Mouse (Mus musculus): ENCODE data around the gene Apof. TPM values are rescaled to one million over a fixed set of nuclear protein-coding genes. Genes with fewer than 3 reads are reported as not detected.

Gene Apof
- polyA plus RNA-seq (2015; fragmentation: Nextera tagmentation; extraction: Ambion mirVana) = 0.46 and 1.4 TPM in 2 replicates

DNA sequence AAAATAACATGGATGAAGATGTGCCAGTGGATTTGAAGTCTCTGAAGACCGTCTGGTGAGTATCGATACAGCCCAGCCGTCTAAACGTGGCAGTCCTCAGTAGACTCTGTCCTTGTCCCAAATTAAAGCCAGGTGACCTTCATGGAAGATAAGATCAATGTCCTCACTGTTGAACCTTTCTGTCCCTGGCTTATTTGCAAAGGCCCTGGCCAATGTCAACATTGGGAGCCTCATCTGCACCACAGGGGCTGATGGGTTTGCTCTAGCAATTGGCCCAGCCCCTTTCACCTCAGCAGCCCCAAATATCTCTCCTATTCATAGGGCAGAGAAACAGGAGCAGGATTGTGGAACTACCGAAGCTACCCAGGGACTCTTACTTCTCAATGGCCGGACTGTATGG lies at the start of gene Apof:
Gene Apof (plus strand): TSS at position 301 of the 400 bp plus-strand sequence.

DNA sequence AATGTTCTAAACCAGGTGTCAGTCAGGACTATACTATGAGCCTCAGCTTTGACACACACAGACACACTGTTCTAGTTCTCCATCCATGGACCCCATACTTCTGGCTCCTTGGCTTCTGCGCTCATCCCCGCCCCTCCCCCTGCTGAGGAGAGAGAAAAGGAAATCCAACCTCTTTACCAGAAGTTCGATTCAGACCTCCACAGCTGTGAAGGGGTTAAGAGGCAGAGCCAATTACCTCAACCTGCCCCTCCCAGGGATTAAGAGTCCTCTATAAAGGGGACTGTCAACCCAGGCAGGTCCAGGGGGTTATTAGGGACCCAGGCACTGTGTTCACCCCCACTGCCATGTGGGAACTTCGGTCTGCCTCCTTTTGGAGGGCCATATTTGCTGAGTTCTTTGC lies 42.9 kb upstream of the Apof start, which contains the start of gene Mip:
Gene Mip (plus strand): TSS at position 301 of the 400 bp plus-strand sequence.

DNA sequence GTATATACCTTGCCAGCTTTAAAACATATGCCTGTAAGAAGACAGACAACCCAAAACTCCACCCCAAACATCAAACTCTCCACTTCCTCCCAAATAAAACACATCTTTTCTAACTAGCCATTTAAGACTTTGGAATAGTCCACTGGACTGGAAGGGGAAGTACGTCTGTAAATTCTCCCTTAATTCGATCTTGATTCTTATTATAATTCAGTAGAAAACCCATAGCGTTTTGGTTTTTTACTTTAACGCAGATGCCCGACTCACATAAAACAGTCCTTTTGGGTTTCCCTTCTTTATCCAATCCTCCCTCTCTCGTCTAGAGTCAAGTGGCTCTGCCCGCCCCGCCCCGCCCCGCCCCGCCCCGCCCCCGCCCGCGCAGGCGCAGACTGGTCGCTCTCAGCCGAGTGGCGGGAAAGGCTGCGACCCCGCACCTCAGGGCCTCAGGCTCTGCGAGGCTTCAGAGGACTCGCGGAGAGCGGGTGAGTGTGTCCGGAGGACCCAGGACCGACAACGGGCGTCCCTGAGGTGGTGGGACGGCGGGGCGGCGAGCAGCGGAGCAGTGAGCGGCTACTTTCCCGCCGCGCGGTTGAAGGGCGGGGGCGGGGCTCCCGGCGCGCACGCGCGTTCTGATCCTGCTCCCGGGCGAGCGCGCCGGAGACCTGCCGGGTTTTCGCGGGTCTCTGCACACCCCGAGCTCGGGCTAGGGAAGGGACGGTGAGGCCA lies 36.6 kb upstream of the Apof start, which contains the start of gene Timeless:
Gene Timeless (plus strand): TSS at position 369 of the 723 bp plus-strand sequence.

DNA sequence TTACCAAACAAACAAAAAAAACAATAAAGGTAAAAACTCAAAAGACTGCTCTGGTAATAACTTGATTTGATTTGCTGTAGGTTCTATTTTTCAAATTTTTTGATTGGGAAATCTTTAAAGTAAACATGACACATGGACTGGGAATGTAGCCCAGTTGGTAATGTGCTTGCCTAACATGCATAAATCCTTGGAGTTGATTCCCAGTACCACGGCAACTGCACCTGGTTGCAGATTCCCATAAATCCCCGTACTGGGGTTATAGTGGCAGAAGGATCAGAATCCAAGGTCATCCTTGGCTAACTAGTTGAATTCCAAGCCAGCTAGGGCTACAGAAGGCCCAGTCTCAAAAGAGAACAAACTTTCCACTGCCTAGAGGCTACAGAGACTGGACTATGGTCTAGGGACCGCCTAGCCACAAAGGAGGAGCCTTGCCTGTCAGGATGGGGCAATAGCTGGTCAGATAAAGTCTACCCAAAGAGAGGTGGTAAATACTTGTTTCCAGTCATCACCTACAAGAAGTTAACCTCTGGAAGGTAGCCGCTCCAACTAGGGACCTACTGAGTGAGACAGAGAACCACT lies 14.7 kb upstream of the Apof start, which contains the start of gene Apon:
Gene Apon (plus strand): TSS at position 420 of the 579 bp plus-strand sequence.

GRCm38 (mm10) chr10:128270287-128270841 lies 1.9 kb downstream of the Apof start, which contains the start of gene Stat2:
Gene Stat2 (plus strand): TSS chr10:128270559.

DNA sequence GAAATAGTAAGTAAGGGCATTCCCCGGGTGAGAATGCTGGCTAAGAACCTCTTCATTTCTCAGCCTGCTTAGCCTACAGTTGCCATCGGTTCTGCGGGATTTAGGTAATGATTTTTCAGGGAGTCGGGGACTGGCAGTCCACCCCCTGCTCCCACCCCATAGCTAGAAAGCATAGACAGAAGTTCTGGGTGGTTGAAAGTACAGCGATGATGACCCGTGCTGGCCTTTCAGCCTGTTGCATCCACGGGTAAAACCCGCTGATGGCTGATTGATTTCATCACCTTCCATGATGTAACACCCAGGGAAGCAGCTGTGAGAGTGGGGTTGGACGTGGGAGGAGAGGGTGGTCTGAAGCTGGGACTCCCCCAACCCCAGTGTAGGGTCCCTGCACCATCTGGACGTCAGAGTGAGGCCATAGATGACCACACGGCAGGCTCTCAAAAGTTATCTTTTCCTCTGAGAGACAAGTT lies 30.3 kb downstream of the Apof start, which contains the start of gene Il23a:
Gene Il23a (minus strand): TSS at position 51 of the 470 bp plus-strand sequence.

GRCm38 (mm10) chr10:128303126-128304021 lies 34.9 kb downstream of the Apof start, which contains the start of gene Pan2:
Gene Pan2 (plus strand): TSS chr10:128303335.

Other genes with a start within 250 kb of the Apof start
- gene Naca, start 233.1 kb upstream of the Apof start, polyA plus RNA-seq (2015; fragmentation: Nextera tagmentation; extraction: Ambion mirVana) = 648 and 722 TPM in 2 replicates
- gene Ptges3, start 209.7 kb upstream of the Apof start, polyA plus RNA-seq (2015; fragmentation: Nextera tagmentation; extraction: Ambion mirVana) = 280 and 335 TPM in 2 replicates
- gene Atp5b, start 185.4 kb upstream of the Apof start, polyA plus RNA-seq (2015; fragmentation: Nextera tagmentation; extraction: Ambion mirVana) = 2,155 and 2,375 TPM in 2 replicates
- gene Baz2a, start 177.1 kb upstream of the Apof start, polyA plus RNA-seq (2015; fragmentation: Nextera tagmentation; extraction: Ambion mirVana) = 6.9 and 7.2 TPM in 2 replicates
- gene Rbms2, start 88.4 kb upstream of the Apof start, polyA plus RNA-seq (2015; fragmentation: Nextera tagmentation; extraction: Ambion mirVana) = 28.2 and 31.3 TPM in 2 replicates
- 0.37 and 0.49 TPM in 2 replicates for gene Gls2, start 74.2 kb upstream of the Apof start, polyA plus RNA-seq (2015; fragmentation: Nextera tagmentation; extraction: Ambion mirVana)
- 20.3 and 21.2 TPM in 2 replicates for gene Spryd4, start 56.9 kb upstream of the Apof start, polyA plus RNA-seq (2015; fragmentation: Nextera tagmentation; extraction: Ambion mirVana)
- gene Mip, start 42.8 kb upstream of the Apof start, polyA plus RNA-seq (2015; fragmentation: Nextera tagmentation; extraction: Ambion mirVana) = not detected in 2 replicates
- 10.5 and 13.6 TPM in 2 replicates for gene Timeless, start 36.6 kb upstream of the Apof start, polyA plus RNA-seq (2015; fragmentation: Nextera tagmentation; extraction: Ambion mirVana)
- 0.12 TPM in 1 of 2 replicates, not detected in the other for gene Apon, start 14.6 kb upstream of the Apof start, polyA plus RNA-seq (2015; fragmentation: Nextera tagmentation; extraction: Ambion mirVana)
- 10.9 and 12.7 TPM in 2 replicates for gene Stat2, start 1.9 kb downstream of the Apof start, polyA plus RNA-seq (2015; fragmentation: Nextera tagmentation; extraction: Ambion mirVana)
- not detected in 2 replicates for gene Il23a, start 30.1 kb downstream of the Apof start, polyA plus RNA-seq (2015; fragmentation: Nextera tagmentation; extraction: Ambion mirVana)
- gene Pan2, start 34.7 kb downstream of the Apof start, polyA plus RNA-seq (2015; fragmentation: Nextera tagmentation; extraction: Ambion mirVana) = 11.6 and 12.1 TPM in 2 replicates
- 170 and 182 TPM in 2 replicates for gene Cnpy2, start 53.8 kb downstream of the Apof start, polyA plus RNA-seq (2015; fragmentation: Nextera tagmentation; extraction: Ambion mirVana)
- 150 and 164 TPM in 2 replicates for gene Cs, start 69.1 kb downstream of the Apof start, polyA plus RNA-seq (2015; fragmentation: Nextera tagmentation; extraction: Ambion mirVana)
- 16.9 TPM in 2 replicates for gene Coq10a, start 100.3 kb downstream of the Apof start, polyA plus RNA-seq (2015; fragmentation: Nextera tagmentation; extraction: Ambion mirVana)
- gene Ankrd52, start 108.4 kb downstream of the Apof start, polyA plus RNA-seq (2015; fragmentation: Nextera tagmentation; extraction: Ambion mirVana) = 6.7 and 7.2 TPM in 2 replicates
- gene Slc39a5, start 132.6 kb downstream of the Apof start, polyA plus RNA-seq (2015; fragmentation: Nextera tagmentation; extraction: Ambion mirVana) = 0.06 TPM in 1 of 2 replicates, not detected in the other
- gene Nabp2, start 142.8 kb downstream of the Apof start, polyA plus RNA-seq (2015; fragmentation: Nextera tagmentation; extraction: Ambion mirVana) = 51.6 and 55.2 TPM in 2 replicates
- gene Rnf41, start 143.0 kb downstream of the Apof start, polyA plus RNA-seq (2015; fragmentation: Nextera tagmentation; extraction: Ambion mirVana) = 26.1 and 26.5 TPM in 2 replicates
- gene Smarcc2, start 190.6 kb downstream of the Apof start, polyA plus RNA-seq (2015; fragmentation: Nextera tagmentation; extraction: Ambion mirVana) = 25.9 and 32.1 TPM in 2 replicates
- 9,114 and 9,500 TPM in 2 replicates for gene Myl6, start 225.5 kb downstream of the Apof start, polyA plus RNA-seq (2015; fragmentation: Nextera tagmentation; extraction: Ambion mirVana)
- 3.1 and 3.2 TPM in 2 replicates for gene Myl6b, start 230.0 kb downstream of the Apof start, polyA plus RNA-seq (2015; fragmentation: Nextera tagmentation; extraction: Ambion mirVana)